Mouse (Mus musculus) neural tube, embryonic 11.5 days (tissue): Measurements from ENCODE around the gene Bpifb1. TPM values are rescaled to one million over a fixed set of nuclear protein-coding genes. Genes with fewer than 3 reads are reported as not detected.
A peak's percentile ranks its signal among the peaks of the same experiment; 100 is the strongest.

Experiments used
- ATAC-seq: fragments of 200-750 bp; cut with Nextera tagmentation; 2 replicates; pipeline ENCODE4 v1.8.0; 2017; ENCODE audit warnings: moderate number of reproducible peaks, mild to moderate bottlenecking, moderate TSS enrichment, moderate library complexity; ENCODE audit not compliant: insufficient read depth, low FRiP score, low TSS enrichment
- DNase-seq: peaks from one replicate; pipeline ENCODE4 v3.0.0-alpha.2; 2015; ENCODE audit warnings: low spot score
- H3K27ac ChIP-seq: fragments of 300-500 bp; sonication (generic); 2 replicates; pipeline ENCODE4 v1.5.1; 2014; ENCODE audit warnings: low read depth, mild to moderate bottlenecking, low read length
- H3K27me3 ChIP-seq: fragments of 300-500 bp; sonication (generic); 2 replicates; pipeline ENCODE4 v1.6.1; 2014; ENCODE audit warnings: mild to moderate bottlenecking, low read length, mixed read lengths; ENCODE audit not compliant: control insufficient read depth, insufficient read depth
- H3K36me3 ChIP-seq: fragments of 300-500 bp; sonication (generic); 2 replicates; pipeline ENCODE4 v1.6.1; 2014; ENCODE audit warnings: mild to moderate bottlenecking, low read length, moderate library complexity, mixed read lengths; ENCODE audit not compliant: control insufficient read depth, insufficient read depth
- H3K4me1 ChIP-seq: fragments of 300-500 bp; sonication (generic); 2 replicates; pipeline ENCODE4 v1.6.1; 2014; ENCODE audit warnings: low read length, mixed read lengths; ENCODE audit not compliant: control insufficient read depth, insufficient read depth
- H3K4me2 ChIP-seq: fragments of 300-500 bp; sonication (generic); 2 replicates; pipeline ENCODE4 v1.6.1; 2014; ENCODE audit warnings: low read depth, mild to moderate bottlenecking, moderate library complexity
- H3K4me3 ChIP-seq: fragments of 300-500 bp; sonication (generic); 2 replicates; pipeline ENCODE4 v1.5.1; 2014; ENCODE audit warnings: low read depth, low read length
- H3K9ac ChIP-seq: fragments of 300-500 bp; sonication (generic); 2 replicates; pipeline ENCODE4 v1.6.1; 2014; ENCODE audit warnings: mild to moderate bottlenecking, low read length
- H3K9me3 ChIP-seq: fragments of 300-500 bp; sonication (generic); 2 replicates; pipeline ENCODE4 v1.6.1; 2016; ENCODE audit warnings: low read length; ENCODE audit not compliant: control insufficient read depth
- WGBS: fragments of 180-500 bp; shearing (Covaris S2); extraction: QIAGEN DNeasy Blood & Tissue Kit; methylation state at CpG from one replicate; pipeline ENCODE4 v1.1.7; 2014; 5-methylcytosine and 5-hydroxymethylcytosine counted together
- polyA plus RNA-seq: library from polyadenylated mRNA; unstranded; fragments of >200 nt; fragmentation: Nextera tagmentation; extraction: Ambion mirVana; gene quantifications from 2 replicates; pipeline ENCODE4 v1.2.1, GENCODE M21; 2014

Bpifb1 gene
- polyA plus RNA-seq, 1 experiment from 2014 or later = not detected

GRCm38 (mm10) chr2:154193994-154194504, 3.4 kb downstream of the Bpifb1 start:
- Histone ChIP-seq H3K27ac (no peak overlapping the region), H3K9me3 (no peaks in the 10 kb centered on the region), H3K4me1 (no peaks in the 10 kb centered on the region), H3K4me2 (no peak overlapping the region), H3K36me3 (no peaks in the 10 kb centered on the region), H3K27me3 (no peaks in the 10 kb centered on the region), H3K9ac (no peak overlapping the region), H3K4me3 (no peak overlapping the region)
- ATAC-seq = no peak
- DNase-seq = no peak
- 78% methylated on average over 5 of the region's 5 CpGs for WGBS

- H3K4me3 ChIP-seq = no peak overlapping the region
- WGBS = 89% methylated on average over 9 of the region's 9 CpGs
- no peak overlapping the region for H3K27ac ChIP-seq
- H3K9me3 ChIP-seq = no peaks in the 10 kb centered on the region
- H3K27me3 ChIP-seq = no peaks in the 10 kb centered on the region
- no peak for ATAC-seq
- no peak overlapping the region for H3K4me2 ChIP-seq
- no peak for DNase-seq
- no peak overlapping the region for H3K9ac ChIP-seq
- H3K36me3 ChIP-seq = no peaks in the 10 kb centered on the region
- no peaks in the 10 kb centered on the region for H3K4me1 ChIP-seq
Measured at GRCm38 (mm10) chr2:154197036-154197435, 6.4 kb downstream of the Bpifb1 start.

- 95% methylated on average over 4 of the region's 4 CpGs for WGBS
- Histone ChIP-seq H3K36me3 (no peaks in the 10 kb centered on the region), H3K4me3 (no peak overlapping the region), H3K27me3 (no peaks in the 10 kb centered on the region), H3K9ac (no peak overlapping the region), H3K27ac (no peak overlapping the region), H3K9me3 (no peaks in the 10 kb centered on the region), H3K4me2 (no peak overlapping the region), H3K4me1 (no peaks in the 10 kb centered on the region)
- ATAC-seq (no peak), DNase-seq (no peak)
Measured at GRCm38 (mm10) chr2:154204630-154205029, 14.0 kb downstream of the Bpifb1 start.

GRCm38 (mm10) chr2:154206908-154207307, 16.3 kb downstream of the Bpifb1 start:
- Histone ChIP-seq H3K27me3 (no peaks in the 10 kb centered on the region), H3K36me3 (no peaks in the 10 kb centered on the region), H3K9ac (no peak overlapping the region), H3K27ac (no peak overlapping the region), H3K9me3 (no peaks in the 10 kb centered on the region), H3K4me3 (no peak overlapping the region), H3K4me1 (no peaks in the 10 kb centered on the region), H3K4me2 (no peak overlapping the region)
- WGBS = 68% methylated on average over 7 of the region's 7 CpGs
- ATAC-seq (no peak), DNase-seq (no peak)

GRCm38 (mm10) chr2:154209112-154209511, 18.5 kb downstream of the Bpifb1 start:
- ATAC-seq (no peak), DNase-seq (no peak)
- Histone ChIP-seq H3K9me3 (no peaks in the 10 kb centered on the region), H3K36me3 (no peaks in the 10 kb centered on the region), H3K27me3 (no peaks in the 10 kb centered on the region), H3K9ac (no peak overlapping the region), H3K4me1 (no peaks in the 10 kb centered on the region), H3K4me2 (no peak overlapping the region), H3K27ac (no peak overlapping the region), H3K4me3 (no peak overlapping the region)
- WGBS = 26% methylated on average over 3 of the region's 3 CpGs

- H3K27me3 ChIP-seq = no peaks in the 10 kb centered on the region
- H3K4me3 ChIP-seq = no peak overlapping the region
- 53% methylated on average over 1 of the region's 1 CpGs for whole genome bisulfite sequencing
- H3K9me3 ChIP-seq = no peaks in the 10 kb centered on the region
- ATAC-seq (no peak), DNase-seq (no peak)
- H3K9ac ChIP-seq = no peak overlapping the region
- no peak overlapping the region for H3K27ac ChIP-seq
- no peak overlapping the region for H3K4me2 ChIP-seq
- no peaks in the 10 kb centered on the region for H3K36me3 ChIP-seq
- no peaks in the 10 kb centered on the region for H3K4me1 ChIP-seq
Measured at GRCm38 (mm10) chr2:154211121-154211520, 20.5 kb downstream of the Bpifb1 start.

- Histone ChIP-seq H3K27me3 (no peaks in the 10 kb centered on the region), H3K4me2 (no peak overlapping the region), H3K9ac (no peak overlapping the region), H3K9me3 (no peaks in the 10 kb centered on the region), H3K4me1 (no peaks in the 10 kb centered on the region), H3K36me3 (no peaks in the 10 kb centered on the region), H3K4me3 (no peak overlapping the region), H3K27ac (no peak overlapping the region)
- DNase-seq = no peak
- ATAC-seq = no peak
- WGBS = 86% methylated on average over 4 of the region's 4 CpGs
Measured at GRCm38 (mm10) chr2:154211881-154212280, 21.3 kb downstream of the Bpifb1 start.

GRCm38 (mm10) chr2:154215191-154215590, 24.6 kb downstream of the Bpifb1 start:
- Histone ChIP-seq H3K4me1 (no peaks in the 10 kb centered on the region), H3K4me3 (no peak overlapping the region), H3K27ac (no peak overlapping the region), H3K9ac (no peak overlapping the region), H3K27me3 (no peaks in the 10 kb centered on the region), H3K9me3 (no peaks in the 10 kb centered on the region), H3K36me3 (no peaks in the 10 kb centered on the region), H3K4me2 (no peak overlapping the region)
- 15% methylated on average over 5 of the region's 5 CpGs for WGBS
- ATAC-seq (no peak), DNase-seq (peak; percentile 77)

- Histone ChIP-seq H3K27ac (no peak overlapping the region), H3K36me3 (no peaks in the 10 kb centered on the region), H3K4me2 (no peak overlapping the region), H3K4me3 (no peak overlapping the region), H3K4me1 (peaks cover 8% of the 10 kb centered on the region; the same call in 1 of the 2 replicates), H3K9me3 (no peaks in the 10 kb centered on the region), H3K9ac (no peak overlapping the region), H3K27me3 (no peaks in the 10 kb centered on the region)
- 84% methylated on average over 5 of the region's 5 CpGs for WGBS
- ATAC-seq = no peak
- DNase-seq = no peak
Measured at GRCm38 (mm10) chr2:154219950-154220349, 29.3 kb downstream of the Bpifb1 start.
